Mouse (Mus musculus) heart, adult 18-20 months (tissue): ENCODE measurements around the gene Rnf113a2. TPM values are rescaled to one million over a fixed set of nuclear protein-coding genes. Genes with fewer than 3 reads are reported as not detected.

ENCODE experiments used
- DNase-seq, 2 experiments: peaks; one replicate each; pipeline ENCODE4 v3.0.0; 2021 to 2022; ENCODE audit warnings: mixed read lengths in 1 of 2
- long read RNA-seq, 2 experiments: library from polyadenylated mRNA; stranded (forward); transcript quantifications; one replicate each; pipeline ENCODE4 v2.0.0; 2021
- total RNA-seq, 2 experiments: library from RNA; stranded (reverse); gene quantifications; 2 replicates each; pipeline ENCODE4 v1.2.3; 2021

Gene Rnf113a2
- 10 to 100 TPM in 1 of 2 experiments, 1 to 10 TPM in 1; 9.7 to 10.5 TPM for total RNA-seq
- long read RNA-seq, experiment 1, transcript Rnf113a2-201 (1 exons, 1,383 nt) = major isoform, 9 of 9 reads
- long read RNA-seq, experiment 1, partial matches to known transcripts = 0 of 9 reads
- long read RNA-seq, experiment 1, other reads (novel, unspliced or antisense) = 0 of 9 reads
- long read RNA-seq, experiment 2, transcript Rnf113a2-201 (1 exons, 1,383 nt) = major isoform, 6 of 6 reads
- long read RNA-seq, experiment 2, partial matches to known transcripts = 0 of 6 reads
- long read RNA-seq, experiment 2, other reads (novel, unspliced or antisense) = 0 of 6 reads

DNA sequence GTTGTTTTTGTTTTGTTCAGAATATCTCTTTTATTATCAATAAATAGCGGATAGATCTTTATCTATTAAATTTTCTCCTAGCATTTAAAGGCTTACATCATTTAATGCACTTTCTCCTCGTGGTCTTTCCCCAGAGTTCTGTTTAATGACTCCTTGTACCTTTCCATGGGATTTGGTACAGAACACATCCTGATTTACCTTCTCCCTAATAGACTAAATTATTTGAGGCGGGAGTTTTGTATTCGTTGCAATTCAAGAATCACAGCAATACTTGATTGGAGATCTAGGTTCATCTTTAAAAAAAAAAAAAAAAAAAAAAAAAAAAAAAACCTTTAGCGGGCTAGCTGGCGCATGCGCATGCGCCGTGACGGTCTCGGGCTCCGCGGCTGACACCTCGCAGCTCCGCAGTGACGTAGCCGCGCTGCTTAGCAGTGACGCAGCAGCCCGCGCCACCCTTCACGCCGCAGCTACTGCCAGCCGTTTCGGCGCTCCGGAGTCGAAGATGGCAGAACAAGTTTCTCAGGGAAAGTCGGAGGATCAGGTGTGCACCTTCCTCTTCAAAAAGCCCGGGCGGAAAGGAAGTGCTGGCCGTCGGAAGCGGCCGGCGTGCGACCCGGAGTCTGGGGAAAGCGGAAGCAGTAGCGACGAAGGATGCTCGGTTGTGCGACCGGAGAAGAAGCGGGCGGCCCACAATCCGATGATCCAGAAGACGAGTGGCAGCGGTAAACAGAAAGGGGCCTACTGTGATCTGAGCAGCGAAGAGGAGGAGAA lies at the start of gene Rnf113a2:
TSS of gene Rnf113a2 (plus strand) at position 363 of the 771 bp plus-strand sequence.
- peak; percentile 85 to 87 for DNase-seq

- no peak for DNase-seq
Measured at GRCm38 (mm10) chr12:84371647-84372046, 45.3 kb upstream of the Rnf113a2 start.

DNA sequence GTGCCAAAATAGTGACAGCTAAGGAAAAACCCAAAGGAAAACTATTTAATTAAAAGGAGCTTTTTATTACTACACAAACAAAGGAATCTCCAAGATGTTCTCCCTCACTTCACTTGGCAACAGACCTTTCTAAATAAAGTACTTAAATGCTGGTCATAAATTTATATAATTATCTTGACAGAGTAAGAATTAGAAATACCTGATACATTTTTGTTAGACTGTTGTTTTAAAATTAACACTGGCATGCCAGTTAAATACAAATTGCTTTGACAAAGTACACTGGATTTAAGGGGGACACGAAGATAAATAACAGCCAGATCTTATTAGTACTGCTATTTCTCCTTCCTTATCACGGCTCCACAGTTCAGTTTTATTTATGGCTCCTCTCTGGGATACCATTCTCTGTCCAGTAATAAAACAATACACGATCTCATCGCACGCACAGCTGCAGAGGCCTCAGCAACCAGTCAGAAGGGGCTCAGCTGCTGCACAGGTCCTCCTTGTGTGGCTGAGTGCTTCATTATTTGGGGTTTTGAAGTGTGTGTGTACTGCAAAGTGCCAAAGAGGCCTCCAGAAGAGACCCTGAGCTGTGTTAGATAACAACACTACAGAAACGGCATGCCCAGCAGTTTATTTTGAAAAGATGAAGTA lies 43.0 kb upstream of the Rnf113a2 start:
- no peak for DNase-seq

DNA sequence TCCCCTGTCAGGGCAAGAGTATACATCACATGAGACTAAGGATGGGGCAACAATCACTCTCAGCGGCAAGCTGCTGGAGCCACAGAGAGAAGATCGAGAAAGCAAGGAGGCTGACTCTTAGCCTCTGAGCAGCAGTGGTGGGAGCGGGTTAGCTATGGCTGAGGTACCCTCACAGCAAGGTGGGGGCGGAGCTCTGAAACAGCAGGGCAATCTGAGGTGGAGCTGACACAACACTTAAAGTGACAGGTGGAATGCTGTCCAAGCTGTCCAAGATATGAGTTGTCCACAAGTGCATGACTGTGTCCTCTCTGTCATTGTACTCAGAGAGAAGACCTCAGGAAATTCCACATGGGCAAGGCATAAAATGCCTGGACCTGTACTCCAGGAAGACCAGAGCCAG lies 34.6 kb upstream of the Rnf113a2 start:
- DNase-seq = peak; percentile 46 to 61

GRCm38 (mm10) chr12:84384644-84385081 lies 32.3 kb upstream of the Rnf113a2 start:
- peak; percentile 77 to 84 for DNase-seq

DNA sequence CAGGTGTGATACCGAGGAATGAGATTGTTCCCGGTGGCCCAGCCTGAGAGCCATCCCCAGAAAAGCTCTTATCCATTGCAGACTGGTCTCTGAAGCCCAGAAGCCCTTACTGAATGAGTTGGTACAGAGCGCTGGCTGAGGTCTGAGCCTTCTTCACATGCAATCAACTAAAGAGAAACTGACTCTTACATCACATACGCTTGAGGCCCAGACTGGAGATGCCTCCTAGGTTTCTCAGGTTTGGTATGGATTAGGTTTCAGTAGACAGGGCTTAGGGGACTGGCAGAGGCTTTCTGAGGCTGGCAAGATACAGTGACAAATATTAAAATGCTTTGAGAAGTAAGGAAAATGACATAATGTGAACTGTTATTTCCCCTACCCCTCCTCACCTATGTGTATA lies 31.6 kb upstream of the Rnf113a2 start:
- DNase-seq = no peak

DNA sequence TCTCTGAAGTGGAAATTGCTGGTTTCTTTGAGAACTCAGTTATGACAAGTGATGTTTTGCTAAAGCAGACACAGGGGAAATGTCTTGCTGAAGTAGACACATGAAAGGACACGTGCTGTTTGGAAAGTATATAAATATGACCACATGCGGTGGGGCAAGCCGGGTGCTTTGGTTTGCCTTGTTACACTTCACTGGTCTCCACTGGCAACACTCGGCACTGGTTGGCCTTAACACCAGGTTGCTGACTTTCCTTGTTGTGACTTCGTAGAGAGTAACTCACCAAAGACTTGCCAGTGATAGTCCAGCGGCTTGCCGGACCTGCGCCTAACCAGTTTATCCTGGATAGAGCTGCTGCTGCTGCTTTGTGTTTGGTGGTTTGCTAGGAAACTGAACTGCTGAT lies 28.9 kb upstream of the Rnf113a2 start:
- no peak for DNase-seq

GRCm38 (mm10) chr12:84388774-84389400 lies 28.1 kb upstream of the Rnf113a2 start:
- DNase-seq = peak in 1 of 2 experiments; percentile 28

GRCm38 (mm10) chr12:84390336-84390735 lies 26.7 kb upstream of the Rnf113a2 start:
- no peak for DNase-seq

- no peak for DNase-seq
Measured at GRCm38 (mm10) chr12:84392681-84393080, 24.3 kb upstream of the Rnf113a2 start.

DNA sequence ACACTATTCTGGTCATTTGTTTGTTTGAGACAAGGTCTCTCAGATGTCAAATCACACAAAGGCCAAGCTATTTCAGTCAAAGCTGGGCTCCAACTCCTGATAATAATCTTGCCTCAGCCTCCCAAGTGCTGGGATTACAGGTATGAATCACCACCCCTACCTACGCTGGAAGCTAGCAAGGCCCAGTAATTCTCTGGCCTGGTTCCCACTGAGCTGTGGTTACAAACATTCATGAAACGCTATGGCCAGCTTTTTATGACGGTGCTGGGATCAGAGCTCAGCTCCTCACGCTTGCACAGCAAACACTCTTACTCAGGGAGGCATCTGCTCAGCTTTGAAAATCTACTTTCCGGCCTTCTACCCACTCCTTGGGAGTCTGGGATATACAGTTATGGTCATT lies 23.1 kb upstream of the Rnf113a2 start:
- DNase-seq = no peak

DNA sequence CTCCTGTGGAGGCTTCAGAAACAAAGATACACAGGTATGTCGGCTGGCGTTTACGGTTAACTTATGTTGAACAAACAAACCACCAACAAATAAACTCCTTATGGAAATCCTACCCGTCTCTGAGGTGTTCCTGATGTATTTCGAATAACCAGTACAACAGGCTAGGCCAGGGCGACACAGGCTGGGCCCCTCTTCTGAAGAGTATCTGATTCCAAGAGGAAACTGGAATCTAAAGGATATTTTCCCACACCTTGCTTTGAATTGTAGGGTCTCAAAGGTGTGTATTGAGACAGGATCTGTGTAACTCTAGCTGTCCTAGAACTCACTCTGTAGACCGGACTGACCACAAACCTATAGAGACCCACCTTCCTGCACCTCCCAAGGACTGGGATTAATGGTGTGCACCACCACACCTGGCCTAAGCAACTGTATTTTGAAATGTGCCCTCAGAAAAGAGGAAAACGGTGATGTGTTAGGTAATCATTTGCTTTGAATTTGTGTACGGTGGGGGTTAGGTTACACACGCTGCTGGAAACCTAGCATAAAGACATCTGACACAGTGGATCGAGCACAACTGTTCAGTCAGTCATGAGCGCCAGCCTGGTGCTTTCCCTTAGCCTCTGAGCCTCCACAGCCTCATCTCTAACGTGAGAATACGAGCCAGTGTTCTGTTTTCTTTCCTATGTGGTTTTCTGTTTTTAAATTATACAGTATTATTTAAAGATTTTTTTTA lies 19.9 kb upstream of the Rnf113a2 start:
- DNase-seq = no peak

GRCm38 (mm10) chr12:84397685-84398084 lies 19.3 kb upstream of the Rnf113a2 start:
- DNase-seq = no peak

- DNase-seq = no peak
Measured at GRCm38 (mm10) chr12:84398629-84399028, 18.4 kb upstream of the Rnf113a2 start.

DNA sequence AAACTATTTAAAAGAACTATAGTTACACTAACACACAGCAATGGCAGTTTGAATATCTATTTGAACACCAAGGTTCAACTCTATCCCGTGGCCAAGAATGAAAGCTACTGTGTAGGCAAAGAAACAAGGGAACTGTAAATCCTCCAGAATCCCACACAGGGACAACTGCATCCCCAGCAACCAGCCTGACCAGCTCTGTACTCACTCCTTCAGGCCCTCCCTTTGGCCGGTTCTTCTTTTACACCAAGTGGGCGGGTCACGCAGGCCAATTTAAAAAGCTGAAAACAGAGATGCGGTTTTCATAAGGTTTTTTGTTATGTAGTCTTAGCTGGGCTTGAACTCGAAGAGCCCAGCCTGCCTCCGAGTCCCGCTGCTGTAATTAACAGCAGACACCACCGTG lies 17.9 kb upstream of the Rnf113a2 start:
- DNase-seq = no peak

GRCm38 (mm10) chr12:84399663-84400062 lies 17.3 kb upstream of the Rnf113a2 start:
- no peak for DNase-seq

- no peak for DNase-seq
Measured at GRCm38 (mm10) chr12:84400068-84400467, 16.9 kb upstream of the Rnf113a2 start.

- no peak for DNase-seq
Measured at GRCm38 (mm10) chr12:84400653-84401052, 16.3 kb upstream of the Rnf113a2 start.

DNA sequence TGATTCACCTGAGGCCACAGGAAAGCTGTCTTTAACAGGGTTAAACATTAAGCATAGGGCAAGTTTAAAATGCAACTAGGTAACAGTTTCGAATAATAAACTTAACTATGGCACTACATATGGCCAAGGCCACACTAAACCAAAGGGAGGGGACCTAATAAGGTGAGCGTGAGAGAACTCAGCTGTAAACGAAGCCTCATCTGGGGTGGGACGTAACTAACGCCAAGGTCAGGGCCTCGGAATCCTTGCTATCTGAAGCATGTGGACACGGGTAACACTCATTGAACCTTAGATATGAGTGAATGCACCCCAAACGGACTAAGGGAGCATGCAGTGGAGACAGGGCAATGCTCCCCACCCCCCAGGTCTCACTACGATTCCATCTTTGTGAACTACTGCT lies 14.1 kb upstream of the Rnf113a2 start:
- no peak for DNase-seq

DNA sequence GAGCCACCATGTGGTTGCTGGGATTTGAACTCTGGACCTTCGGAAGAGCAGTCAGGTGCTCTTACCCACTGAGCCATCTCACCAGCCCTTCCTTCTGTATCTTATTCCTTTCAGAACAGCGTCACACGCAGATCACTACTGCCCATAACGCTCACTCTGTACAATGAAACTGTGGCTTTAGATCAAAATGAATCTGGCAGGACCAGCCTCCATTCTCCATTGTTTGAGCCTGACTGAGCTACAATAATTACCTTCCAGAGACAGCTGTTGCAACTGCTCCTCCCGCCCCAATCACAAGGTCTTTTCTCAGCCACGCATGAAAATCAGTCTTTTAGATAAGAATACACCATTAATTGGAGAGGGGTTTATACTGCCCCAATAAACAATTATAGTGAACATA lies 12.5 kb upstream of the Rnf113a2 start:
- DNase-seq = no peak

- DNase-seq = no peak
Measured at GRCm38 (mm10) chr12:84407259-84407658, 9.7 kb upstream of the Rnf113a2 start.
